Mouse (Mus musculus) stomach, embryonic 15.5 days (tissue): ENCODE data around the gene Kctd11. TPM values are rescaled to one million over a fixed set of nuclear protein-coding genes. Genes with fewer than 3 reads are reported as not detected.
A peak's percentile ranks its signal among the peaks of the same experiment; 100 is the strongest.

Source experiments
- ATAC-seq: fragments of 200-750 bp; cut with Nextera tagmentation; 2 replicates; pipeline ENCODE4 v1.8.0; 2017; ENCODE audit warnings: low read depth, moderate number of reproducible peaks, moderate TSS enrichment; ENCODE audit not compliant: insufficient read depth, low FRiP score
- H3K27ac ChIP-seq: fragments of 300-500 bp; sonication (generic); 2 replicates; pipeline ENCODE4 v1.5.1; 2015; ENCODE audit warnings: mild to moderate bottlenecking, inconsistent platforms
- H3K27me3 ChIP-seq: fragments of 300-500 bp; sonication (generic); replicated peaks from 2 replicates; pipeline ENCODE4 v1.6.1; 2015; ENCODE audit warnings: inconsistent platforms
- H3K36me3 ChIP-seq: fragments of 300-500 bp; sonication (generic); 2 replicates; pipeline ENCODE4 v1.6.1; 2015; ENCODE audit warnings: inconsistent platforms
- H3K4me1 ChIP-seq: fragments of 300-500 bp; sonication (generic); 2 replicates; pipeline ENCODE4 v1.6.1; 2015; ENCODE audit warnings: inconsistent platforms
- H3K4me2 ChIP-seq: fragments of 300-500 bp; sonication (generic); 2 replicates; pipeline ENCODE4 v1.6.1; 2015; ENCODE audit warnings: mild to moderate bottlenecking, inconsistent platforms
- H3K4me3 ChIP-seq: fragments of 300-500 bp; sonication (generic); replicated peaks from 2 replicates; pipeline ENCODE4 v1.5.1; 2015; ENCODE audit warnings: inconsistent platforms
- H3K9ac ChIP-seq: fragments of 300-500 bp; sonication (generic); 2 replicates; pipeline ENCODE4 v1.6.1; 2015; ENCODE audit warnings: inconsistent platforms
- H3K9me3 ChIP-seq: fragments of 300-500 bp; sonication (generic); 2 replicates; pipeline ENCODE4 v1.6.1; 2016; ENCODE audit warnings: inconsistent platforms
- WGBS: fragments of 180-500 bp; shearing (Covaris S2); methylation state at CpG from one replicate; pipeline ENCODE4 v1.1.7; 2015; 5-methylcytosine and 5-hydroxymethylcytosine counted together
- polyA plus RNA-seq: library from polyadenylated mRNA; unstranded; fragments of >200 nt; fragmentation: Nextera tagmentation; extraction: Ambion mirVana; gene quantifications from 2 replicates; pipeline ENCODE4 v1.2.1, GENCODE M21; 2015

Gene Kctd11
- polyA plus RNA-seq, 1 experiment from 2014 or later = 9.2 TPM

- no peaks in the 10 kb centered on the region for H3K9me3 ChIP-seq
- no peaks in the 10 kb centered on the region for H3K4me1 ChIP-seq
- no peak overlapping the region for H3K9ac ChIP-seq
- no peak overlapping the region for H3K27ac ChIP-seq
- H3K36me3 ChIP-seq = no peaks in the 10 kb centered on the region
- WGBS = 52% methylated on average over 8 of the region's 8 CpGs
- H3K4me2 ChIP-seq = no peak overlapping the region
- no peak for ATAC-seq
- H3K27me3 ChIP-seq = no peaks in the 10 kb centered on the region
- no peak overlapping the region for H3K4me3 ChIP-seq
These were observed 5.9 kb upstream of the Kctd11 start for GRCm38 (mm10) chr11:69886907-69887635.

GRCm38 (mm10) chr11:69884663-69885062, 3.5 kb upstream of the Kctd11 start:
- H3K36me3 ChIP-seq = no peaks in the 10 kb centered on the region
- H3K27ac ChIP-seq = peak overlapping the region; percentile 46; the same call in 1 of the 2 replicates
- no peak overlapping the region for H3K4me3 ChIP-seq
- no peak overlapping the region for H3K4me2 ChIP-seq
- no peaks in the 10 kb centered on the region for H3K27me3 ChIP-seq
- peaks cover 13% of the 10 kb centered on the region for H3K4me1 ChIP-seq
- 74% methylated on average over 8 of the region's 8 CpGs for WGBS
- ATAC-seq = no peak
- no peaks in the 10 kb centered on the region for H3K9me3 ChIP-seq
- no peak overlapping the region for H3K9ac ChIP-seq

- no peaks in the 10 kb centered on the region for H3K9me3 ChIP-seq
- H3K36me3 ChIP-seq = no peaks in the 10 kb centered on the region
- H3K4me3 ChIP-seq = no peak overlapping the region
- 60% methylated on average over 9 of the region's 9 CpGs for WGBS
- no peak overlapping the region for H3K9ac ChIP-seq
- ATAC-seq = no peak
- H3K4me2 ChIP-seq = no peak overlapping the region
- H3K4me1 ChIP-seq = peaks cover 17% of the 10 kb centered on the region
- peak overlapping the region; percentile 46; the same call in 1 of the 2 replicates for H3K27ac ChIP-seq
- H3K27me3 ChIP-seq = no peaks in the 10 kb centered on the region
These were observed 3.0 kb upstream of the Kctd11 start for GRCm38 (mm10) chr11:69884240-69884639.

GRCm38 (mm10) chr11:69883527-69884151, 2.4 kb upstream of the Kctd11 start:
- Histone ChIP-seq H3K27me3 (no peaks in the 10 kb centered on the region), H3K27ac (peak overlapping the region; percentile 46; the same call in 1 of the 2 replicates), H3K9ac (no peak overlapping the region), H3K4me1 (peaks cover 22% of the 10 kb centered on the region), H3K9me3 (no peaks in the 10 kb centered on the region), H3K4me2 (no peak overlapping the region), H3K36me3 (no peaks in the 10 kb centered on the region), H3K4me3 (no peak overlapping the region)
- WGBS = 81% methylated on average over 8 of the region's 8 CpGs
- no peak for ATAC-seq

GRCm38 (mm10) chr11:69883066-69883465, 1.9 kb upstream of the Kctd11 start:
- no peak overlapping the region for H3K9ac ChIP-seq
- no peak overlapping the region for H3K27ac ChIP-seq
- H3K4me1 ChIP-seq = peaks cover 26% of the 10 kb centered on the region
- H3K27me3 ChIP-seq = no peaks in the 10 kb centered on the region
- H3K36me3 ChIP-seq = no peaks in the 10 kb centered on the region
- no peaks in the 10 kb centered on the region for H3K9me3 ChIP-seq
- WGBS = 63% methylated on average over 4 of the region's 4 CpGs
- no peak overlapping the region for H3K4me3 ChIP-seq
- no peak overlapping the region for H3K4me2 ChIP-seq
- no peak for ATAC-seq

- Histone ChIP-seq H3K9ac (peak overlapping the region; percentile 53; the same call in 1 of the 2 replicates), H3K36me3 (no peaks in the 10 kb centered on the region), H3K9me3 (no peaks in the 10 kb centered on the region), H3K4me3 (peak overlapping the region; percentile 52), H3K4me1 (peaks cover 32% of the 10 kb centered on the region), H3K27ac (peak overlapping the region; percentile 93), H3K27me3 (no peaks in the 10 kb centered on the region), H3K4me2 (peak overlapping the region; percentile 90)
- 61% methylated on average over 21 of the region's 21 CpGs for WGBS
- ATAC-seq = no peak
These were observed 823 bp upstream of the Kctd11 start for GRCm38 (mm10) chr11:69881787-69882670.

- Histone ChIP-seq H3K27me3 (no peaks in the 10 kb centered on the region), H3K27ac (peak overlapping the region; percentile 93), H3K36me3 (no peaks in the 10 kb centered on the region), H3K9me3 (no peaks in the 10 kb centered on the region), H3K4me2 (peak overlapping the region; percentile 90), H3K4me3 (peak overlapping the region; percentile 52), H3K9ac (peak overlapping the region; percentile 53; the same call in 1 of the 2 replicates), H3K4me1 (peaks cover 47% of the 10 kb centered on the region)
- WGBS = under 1% methylated on average over 18 of the region's 18 CpGs
- ATAC-seq = peak; percentile 31
These were observed 727 bp downstream of the Kctd11 start for GRCm38 (mm10) chr11:69880506-69880852.

- Histone ChIP-seq H3K4me3 (peak overlapping the region; percentile 52), H3K4me2 (peak overlapping the region; percentile 90), H3K27me3 (no peaks in the 10 kb centered on the region), H3K4me1 (peaks cover 47% of the 10 kb centered on the region), H3K36me3 (no peaks in the 10 kb centered on the region), H3K9me3 (no peaks in the 10 kb centered on the region), H3K9ac (peak overlapping the region; percentile 53), H3K27ac (peak overlapping the region; percentile 93; the same call in 1 of the 2 replicates)
- ATAC-seq = no peak
- WGBS = 53% methylated on average over 15 of the region's 15 CpGs
These were observed 1.5 kb downstream of the Kctd11 start for GRCm38 (mm10) chr11:69879711-69880110.

GRCm38 (mm10) chr11:69878952-69879351, 2.3 kb downstream of the Kctd11 start:
- 0 out of 2 replicates have a peak overlapping the region, but pooled peaks have one; percentile 9 for H3K27ac ChIP-seq
- 81% methylated on average over 6 of the region's 6 CpGs for WGBS

GRCm38 (mm10) chr11:69878399-69878798, 2.8 kb downstream of the Kctd11 start:
- no peak overlapping the region for H3K27ac ChIP-seq
- no peaks in the 10 kb centered on the region for H3K36me3 ChIP-seq
- no peaks in the 10 kb centered on the region for H3K9me3 ChIP-seq
- 0 out of 2 replicates have a peak overlapping the region, but pooled peaks have one; percentile 3 for H3K4me3 ChIP-seq
- ATAC-seq = no peak
- peaks cover 47% of the 10 kb centered on the region for H3K4me1 ChIP-seq
- H3K27me3 ChIP-seq = no peaks in the 10 kb centered on the region
- WGBS = 71% methylated on average over 3 of the region's 3 CpGs
- H3K9ac ChIP-seq = no peak overlapping the region
- H3K4me2 ChIP-seq = peak overlapping the region; percentile 90

More at GRCm38 (mm10) chr11:69878952-69879351, 2.3 kb downstream of the Kctd11 start:
- Histone ChIP-seq H3K27me3 (no peaks in the 10 kb centered on the region), H3K4me1 (peaks cover 47% of the 10 kb centered on the region), H3K4me2 (peak overlapping the region; percentile 90), H3K4me3 (peak overlapping the region; percentile 52; the same call in 1 of the 2 replicates), H3K9ac (no peak overlapping the region), H3K36me3 (no peaks in the 10 kb centered on the region), H3K9me3 (no peaks in the 10 kb centered on the region)
- no peak for ATAC-seq

- Histone ChIP-seq H3K9me3 (no peaks in the 10 kb centered on the region), H3K27ac (peak within 1 kb of the TSS; percentile 72), H3K4me2 (peak within 1 kb of the TSS; percentile 90), H3K4me3 (peak within 1 kb of the TSS; percentile 3; the same call in 1 of the 2 replicates), H3K4me1 (peaks cover 47% of the 10 kb centered on the region), H3K9ac (no peak within 1 kb of the TSS), H3K27me3 (no peaks in the 10 kb centered on the region), H3K36me3 (no peaks in the 10 kb centered on the region)
- 82% methylated on average over 11 of the region's 11 CpGs for WGBS
- ATAC-seq = no peak
These were observed 3.3 kb downstream of the Kctd11 start, which contains the start of gene Tmem95 for GRCm38 (mm10) chr11:69877878-69878277. TSS of gene Tmem95 (minus strand) at chr11:69878018.
